16 mouse cellular contexts compared by ENCODE assay signal in genomic region chr12:52876065-52876464, GRCm38 (mm10).
DNase-seq lines count a peak whose midpoint lies in the region; ATAC-seq lines count a peak whose summit lies in the region.
"Had no signal": no experiment of that assay in that cellular context is flagged by ENCODE, and none has a peak within 500 bp of the region (broad histone marks: within the 10 kb centered on the region; RNA-seq: fewer than 3 reads in every experiment).

No protein-coding gene starts in this region.

- H3K4me1 ChIP-seq in heart, embryonic 14.5 days (ENCODE audit: control insufficient read depth in 2 of 2, insufficient read depth in 2 of 2, low read length in 2 of 2) = peaks cover 27 to 58% of the 10 kb centered on the region in 2 experiments
- peaks cover 62% of the 10 kb centered on the region for H3K4me1 ChIP-seq in heart, embryonic 12.5 days (replicated peaks)
- 0 out of 2 replicates have a peak, but pooled peaks cover 4% of the 10 kb centered on the region for H3K4me1 ChIP-seq in limb, embryonic 11.5 days (ENCODE audit: control insufficient read depth, insufficient read depth, low read length)

- ATAC-seq in cerebellum, adult (ENCODE audit: insufficient number of reproducible peaks, low FRiP score, low TSS enrichment) = peak; percentile 76
- no peak for ATAC-seq in heart, embryonic 14.5 days (ENCODE audit: insufficient number of reproducible peaks, insufficient read depth, low FRiP score, low read depth)
- no peak for ATAC-seq in heart, embryonic 12.5 days (ENCODE audit: insufficient number of reproducible peaks, low FRiP score)
- ATAC-seq in limb, embryonic 11.5 days (ENCODE audit: insufficient number of reproducible peaks, low FRiP score, low TSS enrichment, low read depth) = no peak; the same call in 1 of the 2 replicates

- H3K9me3 ChIP-seq in heart, embryonic 14.5 days (ENCODE audit: control insufficient read depth, low read length) = no peaks in the 10 kb centered on the region
- no peaks in the 10 kb centered on the region for H3K9me3 ChIP-seq in heart, embryonic 12.5 days (replicated peaks)
- H3K9me3 ChIP-seq in limb, embryonic 11.5 days (ENCODE audit: control insufficient read depth, low read length) = no peaks in the 10 kb centered on the region
- H3K9me3 ChIP-seq: hindbrain, embryonic 10.5 days; lung, embryonic 15.5 days had no signal

- 70% methylated on average over 4 of the region's 4 CpGs for WGBS in heart, embryonic 14.5 days
- WGBS in heart, embryonic 12.5 days = 70% methylated on average over 4 of the region's 4 CpGs
- WGBS in limb, embryonic 11.5 days = 32% methylated on average over 4 of the region's 4 CpGs

- H3K27me3 ChIP-seq in heart, embryonic 14.5 days (ENCODE audit: control insufficient read depth, insufficient read depth, low read length) = no peaks in the 10 kb centered on the region
- H3K27me3 ChIP-seq in heart, embryonic 12.5 days (replicated peaks) = no peaks in the 10 kb centered on the region
- H3K27me3 ChIP-seq in limb, embryonic 11.5 days (ENCODE audit: control insufficient read depth, insufficient read depth, low read length) = no peaks in the 10 kb centered on the region
- H3K27me3 ChIP-seq: lung, embryonic 15.5 days had no signal

- peak overlapping the region; percentile 62 to 93; a peak in 2 of 4 replicates for H3K27ac ChIP-seq in heart, embryonic 14.5 days (replicated peaks in 1 of 2; ENCODE audit: control insufficient read depth in 1 of 2, insufficient read depth in 1 of 2, low read depth in 2 of 2, low read length in 2 of 2)
- H3K27ac ChIP-seq in heart, embryonic 12.5 days (ENCODE audit: poor library complexity, severe bottlenecking) = no peak overlapping the region; the same call in 1 of the 2 replicates
- H3K27ac ChIP-seq in limb, embryonic 11.5 days (replicated peaks; ENCODE audit: low read depth, low read length) = no peak overlapping the region
- H3K27ac ChIP-seq: hindbrain, embryonic 10.5 days; lung, embryonic 15.5 days had no signal

- no peak overlapping the region for H3K4me2 ChIP-seq in heart, embryonic 14.5 days (ENCODE audit: low read length)
- H3K4me2 ChIP-seq in heart, embryonic 12.5 days = no peak overlapping the region
- H3K4me2 ChIP-seq in limb, embryonic 11.5 days (ENCODE audit: low read depth, severe bottlenecking) = no peak overlapping the region
- H3K4me2 ChIP-seq: lung, embryonic 15.5 days had no signal

- H3K9ac ChIP-seq in heart, embryonic 14.5 days (ENCODE audit: low read length) = no peak overlapping the region
- H3K9ac ChIP-seq in heart, embryonic 12.5 days = no peak overlapping the region
- no peak overlapping the region for H3K9ac ChIP-seq in limb, embryonic 11.5 days (ENCODE audit: low read length)
- H3K9ac ChIP-seq: lung, embryonic 15.5 days had no signal

- H3K36me3 ChIP-seq in heart, embryonic 14.5 days (ENCODE audit: control insufficient read depth, insufficient read depth, low read length) = peaks cover 6% of the 10 kb centered on the region
- peaks cover 5% of the 10 kb centered on the region; the same call in 1 of the 2 replicates for H3K36me3 ChIP-seq in heart, embryonic 12.5 days
- H3K36me3 ChIP-seq in limb, embryonic 11.5 days (ENCODE audit: control insufficient read depth, insufficient read depth, low read length) = no peaks in the 10 kb centered on the region
- H3K36me3 ChIP-seq: lung, embryonic 15.5 days had no signal

- no peak overlapping the region for H3K4me3 ChIP-seq in heart, embryonic 14.5 days (ENCODE audit: control insufficient read depth in 1 of 2, insufficient read depth in 1 of 2, low read depth in 1 of 2, low read length in 2 of 2)
- H3K4me3 ChIP-seq in heart, embryonic 12.5 days = no peak overlapping the region
- no peak overlapping the region for H3K4me3 ChIP-seq in limb, embryonic 11.5 days (ENCODE audit: low read depth, low read length)
- H3K4me3 ChIP-seq: erythroblast, embryonic 14.5 days; hindbrain, embryonic 10.5 days; lung, embryonic 15.5 days had no signal

- DNase-seq in cerebellum, postnatal 4 days (ENCODE audit: low spot score in 2 of 2) = no peak
- DNase-seq in cerebellum, adult 8-10 months = peak; percentile 35
- peak; percentile 68 for DNase-seq in limb, embryonic 11.5 days (ENCODE audit: low spot score)
- no peak for DNase-seq in ovary, postnatal 14 days (ENCODE audit: low spot score)
- no peak for DNase-seq in retina, embryonic 14.5 days (ENCODE audit: low spot score)
- DNase-seq: adrenal gland, postnatal 14 days; gastrocnemius, postnatal 10 days; kidney, adult 11 months; liver; retina, postnatal 1 day had no signal

Comparison
In these comparisons a context has a peak if more than half of its experiments do, and no peak if none do; other contexts are left out.
1. DNase-seq: peak in cerebellum, adult 8-10 months (single experiment) and limb, embryonic 11.5 days (single experiment); none in cerebellum, postnatal 4 days (0 of 2), ovary, postnatal 14 days (single experiment) and retina, embryonic 14.5 days (single experiment).
2. H3K27ac ChIP-seq: peak in heart, embryonic 14.5 days (2 of 2); none in heart, embryonic 12.5 days (single experiment) and limb, embryonic 11.5 days (single experiment).